Mouse (Mus musculus): ENCODE measurements around the gene Banf2.

The Banf2 gene

DNA sequence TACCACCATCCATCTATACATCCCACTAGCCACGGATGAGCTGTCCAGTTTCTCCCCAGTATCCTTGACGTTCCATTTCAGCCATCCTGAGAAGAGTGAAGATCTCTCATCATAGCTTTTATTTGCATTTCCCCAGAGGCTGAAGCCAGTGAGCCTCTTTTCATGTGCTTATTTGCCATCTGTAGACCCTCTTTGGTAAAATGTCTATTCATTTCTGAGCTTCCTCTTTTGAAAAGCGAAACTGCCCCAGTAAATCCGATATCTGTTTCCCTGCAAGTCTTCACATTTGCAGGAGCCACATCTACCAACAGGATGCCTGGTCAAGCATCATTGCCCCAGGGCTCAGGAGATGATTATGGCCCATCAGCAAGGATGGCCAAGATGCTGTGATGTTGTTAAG is 59.9 kb downstream of the Banf2 start:
- no peak for DNase-seq (ENCODE audit: extremely low spot score, low read depth, low spot score)

DNA sequence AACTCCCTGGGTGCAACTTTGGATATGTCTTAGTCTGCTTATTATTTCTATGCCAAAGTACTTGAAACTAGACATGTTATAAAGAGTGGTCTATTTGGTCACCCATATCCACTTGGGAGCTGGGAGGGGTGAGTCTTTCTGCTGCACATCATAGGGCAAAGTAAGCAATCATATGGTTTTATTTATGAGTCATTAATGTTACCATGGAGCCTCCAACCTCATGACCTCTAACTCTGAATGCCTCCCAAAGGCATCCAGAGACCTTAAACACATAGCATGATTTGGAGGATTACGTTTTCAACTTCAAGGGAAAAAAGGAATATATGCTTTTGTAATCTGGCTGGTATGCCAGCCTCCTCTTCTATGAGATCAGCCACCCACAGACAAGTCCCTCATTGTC is 61.9 kb downstream of the Banf2 start:
- no peak for DNase-seq (ENCODE audit: extremely low spot score, low read depth, low spot score)

DNA sequence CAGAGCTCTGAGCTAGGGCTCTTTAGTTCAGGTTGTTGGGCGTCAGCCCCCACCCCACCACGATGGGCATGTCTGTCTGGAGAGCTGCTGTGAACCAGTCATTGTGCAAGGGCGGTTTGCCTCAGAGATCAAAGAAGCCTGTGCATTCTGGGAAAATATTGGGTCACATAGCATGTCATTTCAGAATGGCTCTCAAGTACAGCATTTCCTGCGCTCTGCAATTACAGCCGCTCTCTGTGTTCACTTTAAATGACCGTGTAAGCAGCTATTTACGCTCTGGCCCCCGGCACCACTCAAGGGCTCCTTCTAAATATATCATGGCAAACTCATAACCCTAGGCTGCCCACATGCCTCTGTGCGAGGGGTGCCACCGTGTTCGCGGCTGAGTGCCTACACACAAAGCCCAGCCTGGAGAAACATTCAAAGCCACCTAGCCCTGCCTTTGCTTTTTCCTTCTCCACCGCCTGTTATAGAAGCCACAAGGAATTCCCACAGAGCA is 68.7 kb downstream of the Banf2 start:
- no peak for DNase-seq (ENCODE audit: extremely low spot score, low read depth, low spot score)

DNA sequence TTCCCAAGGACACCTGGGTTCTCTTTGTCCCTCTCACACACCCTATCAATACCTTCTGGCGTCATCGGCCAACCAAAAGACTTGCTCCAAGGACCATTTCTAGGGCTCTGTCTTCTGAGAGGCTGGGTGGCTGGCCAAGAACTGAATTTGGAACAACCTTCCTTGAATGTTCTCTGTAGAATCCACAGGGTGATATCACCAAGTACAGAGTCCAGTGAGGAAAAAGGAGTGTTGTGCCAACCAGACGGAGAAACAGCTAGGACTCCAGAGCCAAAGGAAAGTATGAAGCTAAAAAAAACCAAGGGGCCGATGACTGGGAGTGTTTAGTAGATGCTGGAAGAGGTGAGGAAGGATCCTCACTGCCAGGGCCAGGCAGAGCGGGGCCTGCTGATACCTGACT is 74.5 kb downstream of the Banf2 start:
- DNase-seq (ENCODE audit: extremely low spot score, low read depth, low spot score) = no peak

DNA sequence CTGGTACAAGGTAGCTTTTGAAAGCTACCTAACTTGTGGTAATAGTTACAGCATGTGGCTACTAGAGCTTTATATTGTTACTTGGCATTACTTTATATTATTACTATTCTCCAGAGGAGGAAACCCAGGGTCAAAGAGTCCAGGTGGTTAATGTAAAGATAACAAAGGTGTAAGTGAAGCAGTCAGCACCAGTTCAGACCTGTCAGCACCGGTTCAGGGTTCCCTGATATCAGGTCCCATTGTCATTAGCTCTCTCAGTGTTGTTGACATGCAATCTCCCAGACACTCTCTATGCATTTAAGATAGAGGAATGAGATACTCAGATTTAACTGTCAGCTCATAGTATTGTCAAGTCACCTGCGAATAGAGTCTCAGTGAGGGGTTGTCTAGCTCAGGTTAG is 75.0 kb downstream of the Banf2 start:
- no peak for DNase-seq (ENCODE audit: extremely low spot score, low read depth, low spot score)

DNA sequence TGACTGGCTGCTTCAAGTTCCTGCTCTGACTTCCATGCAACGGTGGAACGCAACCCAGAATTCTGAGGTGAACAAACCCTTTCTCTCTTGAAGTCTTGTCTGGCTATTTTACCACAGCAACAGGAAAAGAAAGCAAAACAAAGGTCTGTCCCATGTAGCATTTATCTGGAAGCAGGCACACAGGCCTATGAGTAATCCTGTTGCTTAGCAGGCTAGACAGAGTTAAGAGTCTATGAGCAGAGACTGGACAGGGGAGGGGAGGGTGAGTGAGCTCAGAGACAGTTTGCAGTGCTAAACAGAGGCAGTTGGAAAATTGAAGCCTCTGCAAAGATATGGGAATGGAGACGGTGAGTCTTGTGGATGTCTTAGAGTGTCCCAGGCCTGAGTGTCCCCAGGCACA is 75.5 kb downstream of the Banf2 start:
- no peak for DNase-seq (ENCODE audit: extremely low spot score, low read depth, low spot score)

DNA sequence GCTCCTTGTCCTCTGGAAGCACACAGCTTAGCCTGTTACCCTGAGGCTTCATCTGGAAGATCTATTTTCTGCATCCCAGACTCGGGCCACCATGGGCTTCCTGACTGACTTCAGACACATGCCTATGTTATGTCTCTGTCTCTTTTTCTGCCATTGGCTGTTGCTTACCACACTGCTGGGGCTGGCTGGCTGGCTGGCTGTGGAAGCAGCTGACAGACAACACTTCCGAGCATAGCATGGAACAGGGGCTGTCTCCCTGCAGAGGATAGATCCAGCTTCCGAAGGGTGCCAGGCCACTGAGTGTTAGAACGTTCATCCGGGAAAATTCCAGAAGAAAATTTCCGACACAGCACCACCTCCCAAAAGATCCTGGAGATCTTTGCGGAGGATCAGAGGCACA is 79.1 kb downstream of the Banf2 start:
- no peak for DNase-seq (ENCODE audit: extremely low spot score, low read depth, low spot score)

DNA sequence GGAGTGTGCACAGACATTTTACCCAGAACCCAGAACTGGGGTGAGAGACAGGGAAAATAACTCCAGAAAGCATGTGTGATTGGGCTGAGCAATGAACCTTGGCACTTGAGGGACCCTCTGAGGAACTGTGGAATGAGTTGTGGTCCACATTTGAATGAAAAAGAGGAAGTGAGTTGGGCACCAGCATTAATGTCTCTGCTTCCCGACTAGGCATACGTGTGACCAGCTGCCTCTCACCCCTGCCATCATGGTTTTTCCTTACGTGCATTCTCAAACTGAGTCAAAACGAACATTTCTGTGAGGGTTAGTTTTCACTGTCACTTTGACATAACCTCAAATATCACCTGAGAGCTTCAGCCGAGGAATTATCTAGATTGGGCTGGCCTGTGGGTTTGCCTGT is 79.8 kb downstream of the Banf2 start:
- DNase-seq (ENCODE audit: extremely low spot score, low read depth, low spot score) = no peak

DNA sequence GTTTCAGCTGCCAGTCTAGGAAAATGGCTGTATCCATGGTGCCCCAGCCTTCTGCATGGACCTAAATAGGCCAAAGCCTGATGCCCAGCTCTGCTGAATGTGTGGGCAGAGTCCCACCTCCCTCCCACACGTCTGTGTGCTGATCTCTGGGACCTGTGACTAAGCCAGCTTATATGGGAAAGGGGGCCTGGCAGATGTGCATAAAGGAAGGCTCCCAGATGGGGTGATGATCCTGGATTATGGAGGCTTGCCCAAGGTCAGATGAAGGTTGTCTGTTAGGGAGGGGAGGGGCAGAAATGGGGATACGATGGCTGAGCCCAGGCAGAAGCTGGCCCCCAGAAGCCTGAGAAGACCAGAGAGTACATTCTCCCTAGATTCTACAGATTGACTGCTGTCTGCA is 85.2 kb downstream of the Banf2 start:
- no peak for DNase-seq (ENCODE audit: extremely low spot score, low read depth, low spot score)

DNA sequence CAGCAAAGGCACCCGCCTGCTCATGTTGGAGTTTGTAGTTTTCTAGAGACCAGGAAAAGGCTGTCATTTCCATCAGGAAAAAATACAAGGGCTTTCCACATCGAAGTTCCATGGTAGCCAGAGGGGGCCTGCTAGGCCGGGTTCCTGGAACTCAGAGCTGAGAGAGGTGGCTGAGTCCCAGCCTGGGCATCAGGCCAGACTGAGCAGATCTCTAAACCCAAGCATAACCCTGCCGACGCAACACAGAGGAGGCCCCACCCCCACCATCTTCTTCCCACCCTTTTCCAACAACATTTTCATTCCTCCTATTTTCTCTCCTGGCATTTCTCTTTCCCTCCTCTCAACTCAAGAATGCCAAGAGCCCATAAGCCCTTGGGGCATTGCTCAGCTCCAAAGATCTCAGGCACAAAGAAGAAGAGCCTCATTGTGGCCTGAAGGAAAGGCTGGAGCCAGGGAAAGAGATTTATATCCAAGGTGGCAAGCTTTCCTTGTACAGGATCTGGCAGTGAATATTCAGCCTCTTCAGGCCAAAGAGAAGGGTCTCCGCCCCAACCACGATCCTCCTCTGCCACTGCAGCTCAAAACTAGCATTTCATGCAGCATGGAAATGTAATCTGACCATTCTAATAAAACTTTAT is 87.4 kb downstream of the Banf2 start:
- no peak for DNase-seq (ENCODE audit: extremely low spot score, low read depth, low spot score)

DNA sequence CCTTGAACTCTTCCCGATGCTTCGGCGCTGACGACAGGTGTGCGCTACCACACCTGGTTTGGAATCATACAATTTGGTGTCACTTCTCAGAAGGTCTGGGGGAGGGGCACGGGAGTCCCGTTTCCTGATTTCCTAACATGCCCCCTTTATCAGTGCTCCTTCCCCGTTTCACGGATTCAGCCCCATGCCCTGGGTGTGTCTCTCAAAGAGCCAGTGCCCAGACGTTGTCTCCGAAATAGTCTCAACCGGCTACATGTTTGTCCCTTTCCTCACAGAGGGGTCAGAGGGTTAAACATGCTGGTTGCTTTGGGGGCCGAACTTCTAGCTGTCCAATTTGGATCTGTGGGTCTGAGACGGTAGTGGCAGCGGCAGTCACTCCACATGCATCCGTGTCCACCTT is 89.2 kb downstream of the Banf2 start:
- DNase-seq (ENCODE audit: extremely low spot score, low read depth, low spot score) = no peak

Data from hindlimb bud, embryonic 11.5 days (tissue).